Mouse (Mus musculus) ovary, adult 2 months (tissue): ENCODE data around the gene Hfm1. TPM values are rescaled to one million over a fixed set of nuclear protein-coding genes. Genes with fewer than 3 reads are reported as not detected.

Source experiments
- polyA plus RNA-seq: library from polyadenylated mRNA; depleted of rRNA; stranded (reverse); fragments of >200 nt; gene quantifications from 2 replicates; pipeline ENCODE4 v1.2.3, GENCODE M21; 2012; rRNA removed

Hfm1 gene
- polyA plus RNA-seq = not detected in 2 replicates

GRCm38 (mm10) chr5:106925488-106926368, at the start of gene Hfm1:
TSS of gene Hfm1 (minus strand) at chr5:106926321.

GRCm38 (mm10) chr5:106963584-106964512, 37.7 kb upstream of the Hfm1 start, which contains the start of gene Cdc7:
TSS of gene Cdc7 (plus strand) at chr5:106964322.

Other genes with a start within 250 kb of the Hfm1 start
- gene Zfp644, start 229.0 kb downstream of the Hfm1 start, polyA plus RNA-seq = 11.5 and 12.5 TPM in 2 replicates
- gene Cdc7, start 38.0 kb upstream of the Hfm1 start, polyA plus RNA-seq = 6.0 and 7.2 TPM in 2 replicates